Mouse (Mus musculus) layer of hippocampus, adult 18-20 months (tissue): ENCODE measurements around the gene Wnt10b. TPM values are rescaled to one million over a fixed set of nuclear protein-coding genes. Genes with fewer than 3 reads are reported as not detected.
A peak's percentile ranks its signal among the peaks of the same experiment; 100 is the strongest.
"Not testable (repeated sequence)": the region's sequence is repeated elsewhere in the genome, so short reads cannot be mapped to it uniquely, and the experiment has no call there.

Source experiments
- DNase-seq, 2 experiments: peaks; one replicate each; pipeline ENCODE4 v3.0.0; 2022; ENCODE audit warnings: low spot score in 2 of 2
- total RNA-seq, 2 experiments: library from RNA; stranded (reverse); gene quantifications; 2 replicates each; pipeline ENCODE4 v1.2.3; 2021

The Wnt10b gene
- total RNA-seq, 2 experiments from 2014 or later, result 0.23 to 0.64 TPM

GRCm38 (mm10) chr15:98775533-98775932 lies 2.4 kb downstream of the Wnt10b start:
- DNase-seq, result no peak

- no peak for DNase-seq
Observed at GRCm38 (mm10) chr15:98774096-98774495, 3.9 kb downstream of the Wnt10b start.

- no peak for DNase-seq
Observed at GRCm38 (mm10) chr15:98772511-98773211, 5.3 kb downstream of the Wnt10b start.

GRCm38 (mm10) chr15:98771813-98772425 lies 6.0 kb downstream of the Wnt10b start:
- DNase-seq, result no peak

GRCm38 (mm10) chr15:98768259-98768658 lies 9.7 kb downstream of the Wnt10b start:
- DNase-seq, result no peak

GRCm38 (mm10) chr15:98765929-98766328 lies 12.0 kb downstream of the Wnt10b start:
- DNase-seq, result no peak

GRCm38 (mm10) chr15:98762670-98763529 lies 15.1 kb downstream of the Wnt10b start, which contains the start of gene Arf3:
Arf3 (minus strand) TSS chr15:98763214.
- DNase-seq, result peak; percentile 97

GRCm38 (mm10) chr15:98762201-98762621 lies 15.7 kb downstream of the Wnt10b start:
- peak; percentile 73 to 82 for DNase-seq

GRCm38 (mm10) chr15:98754125-98754524 lies 23.8 kb downstream of the Wnt10b start:
- no peak for DNase-seq

- peak in 1 of 2 experiments; percentile 45 for DNase-seq
Observed at GRCm38 (mm10) chr15:98753021-98753423, 24.9 kb downstream of the Wnt10b start.

- no peak for DNase-seq
Observed at GRCm38 (mm10) chr15:98749093-98749492, 28.9 kb downstream of the Wnt10b start.

GRCm38 (mm10) chr15:98747296-98747695 lies 30.7 kb downstream of the Wnt10b start:
- no peak for DNase-seq

GRCm38 (mm10) chr15:98746344-98746965 lies 31.5 kb downstream of the Wnt10b start:
- peak in 1 of 2 experiments; percentile 44 for DNase-seq

- not testable (repeated sequence) for DNase-seq
Observed at GRCm38 (mm10) chr15:98743863-98744262, 34.1 kb downstream of the Wnt10b start.

- no peak for DNase-seq
Observed at GRCm38 (mm10) chr15:98742766-98743428, 35.1 kb downstream of the Wnt10b start.

GRCm38 (mm10) chr15:98740219-98740618 lies 37.7 kb downstream of the Wnt10b start:
- no peak for DNase-seq

GRCm38 (mm10) chr15:98738796-98739195 lies 39.2 kb downstream of the Wnt10b start:
- DNase-seq, result no peak

GRCm38 (mm10) chr15:98737881-98738280 lies 40.1 kb downstream of the Wnt10b start:
- peak in 1 of 2 experiments; percentile 59 for DNase-seq

- no peak for DNase-seq
Observed at GRCm38 (mm10) chr15:98736521-98736920, 41.4 kb downstream of the Wnt10b start.

- DNase-seq, result no peak
Observed at GRCm38 (mm10) chr15:98733976-98734566, 43.9 kb downstream of the Wnt10b start.
